Mouse (Mus musculus) adrenal gland, postnatal 10 days (tissue): ENCODE results near the gene Rcor2. TPM values are rescaled to one million over a fixed set of nuclear protein-coding genes. Genes with fewer than 3 reads are reported as not detected.

ENCODE experiments used
- DNase-seq: peaks from one replicate; pipeline ENCODE4 v3.0.0; 2021; ENCODE audit warnings: mixed read lengths
- total RNA-seq, 2 experiments: library from RNA; stranded (reverse); gene quantifications; 2 replicates each; pipeline ENCODE4 v1.2.3; 2021

The Rcor2 gene
- total RNA-seq, 2 experiments from 2014 or later, result 4.5 to 7.6 TPM

DNA sequence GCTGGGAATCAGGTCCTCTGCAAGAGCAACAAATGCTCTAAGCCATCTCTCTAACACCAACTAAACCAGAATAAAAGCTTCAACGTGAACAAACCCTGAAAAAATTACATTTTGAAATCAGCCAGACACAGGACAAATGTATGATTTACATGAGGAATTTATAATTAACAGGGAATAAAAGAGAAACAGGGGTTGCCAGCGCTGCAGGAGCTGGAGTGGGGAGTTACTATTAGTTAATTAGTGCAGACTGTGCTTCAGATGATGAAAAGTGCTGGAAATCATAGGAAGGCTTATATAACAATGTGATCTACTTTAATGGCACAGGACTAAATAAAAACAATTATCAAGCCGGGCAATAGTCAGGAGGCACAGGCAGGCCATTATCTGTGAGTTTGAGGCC, 54.3 kb downstream of the Rcor2 start:
- DNase-seq, result no peak

Other genes with a start within 250 kb of the Rcor2 start
- 10 to 100 TPM in 1 of 2 experiments, 1 to 10 TPM in 1; 9.8 to 10.1 TPM for gene Fermt3, start 247.9 kb upstream of the Rcor2 start, total RNA-seq
- gene Stip1, start 227.4 kb upstream of the Rcor2 start, total RNA-seq, result 100 to 1,000 TPM; 101 to 107 TPM
- gene Macrod1, start 210.5 kb upstream of the Rcor2 start, total RNA-seq, result 100 to 1,000 TPM; 134 to 155 TPM
- 1 to 10 TPM; 1.1 to 2.0 TPM for gene Flrt1, start 161.6 kb upstream of the Rcor2 start, total RNA-seq
- gene Otub1, start 61.0 kb upstream of the Rcor2 start, total RNA-seq, result 100 to 1,000 TPM; 104 to 105 TPM
- 1,000 to 10,000 TPM; 1,477 to 1,649 TPM for gene Cox8a, start 49.7 kb upstream of the Rcor2 start, total RNA-seq
- gene Naa40, start 26.1 kb upstream of the Rcor2 start, total RNA-seq, result 10 to 100 TPM; 27.2 to 38.8 TPM
- 10 to 100 TPM; 61.8 to 73.3 TPM for gene Mark2, start 74.5 kb downstream of the Rcor2 start, total RNA-seq
- gene Spindoc, start 115.7 kb downstream of the Rcor2 start, total RNA-seq, result 10 to 100 TPM; 23.2 to 23.8 TPM
- 10 to 100 TPM; 29.6 to 37.6 TPM for gene 2700081O15Rik, start 150.3 kb downstream of the Rcor2 start, total RNA-seq
- gene Rtn3, start 216.0 kb downstream of the Rcor2 start, total RNA-seq, result 100 to 1,000 TPM; 128 to 139 TPM
- gene Atl3, start 226.7 kb downstream of the Rcor2 start, total RNA-seq, result 100 to 1,000 TPM in 1 of 2 experiments, 10 to 100 TPM in 1; 92.3 to 110 TPM